Mouse (Mus musculus) heart, embryonic 12.5 days (tissue): ENCODE data around the gene Slco2a1. TPM values are rescaled to one million over a fixed set of nuclear protein-coding genes. Genes with fewer than 3 reads are reported as not detected.

Experiments used
- ATAC-seq: fragments of 200-750 bp; cut with Nextera tagmentation; 2 replicates; pipeline ENCODE4 v1.8.0; 2017; ENCODE audit warnings: moderate TSS enrichment, moderate library complexity; ENCODE audit not compliant: insufficient number of reproducible peaks, low FRiP score
- H3K27ac ChIP-seq: fragments of 300-500 bp; sonication (generic); 2 replicates; pipeline ENCODE4 v1.5.1; 2016; ENCODE audit warnings: mild to moderate bottlenecking, moderate library complexity; ENCODE audit not compliant: poor library complexity, severe bottlenecking
- H3K27me3 ChIP-seq: fragments of 300-500 bp; sonication (generic); replicated peaks from 2 replicates; pipeline ENCODE4 v1.6.1; 2016; ENCODE audit warnings: mild to moderate bottlenecking, moderate library complexity
- H3K36me3 ChIP-seq: fragments of 300-500 bp; sonication (generic); 2 replicates; pipeline ENCODE4 v1.6.1; 2016; ENCODE audit warnings: mild to moderate bottlenecking, moderate library complexity
- H3K4me1 ChIP-seq: fragments of 300-500 bp; sonication (generic); replicated peaks from 2 replicates; pipeline ENCODE4 v1.6.1; 2016; ENCODE audit warnings: mild to moderate bottlenecking
- H3K4me2 ChIP-seq: fragments of 300-500 bp; sonication (generic); 2 replicates; pipeline ENCODE4 v1.6.1; 2016; ENCODE audit warnings: mild to moderate bottlenecking, moderate library complexity
- H3K4me3 ChIP-seq: fragments of 300-500 bp; sonication (generic); 2 replicates; pipeline ENCODE4 v1.5.1; 2016; ENCODE audit warnings: mild to moderate bottlenecking
- H3K9ac ChIP-seq: fragments of 300-500 bp; sonication (generic); 2 replicates; pipeline ENCODE4 v1.6.1; 2016; ENCODE audit warnings: mild to moderate bottlenecking, moderate library complexity
- H3K9me3 ChIP-seq: fragments of 300-500 bp; sonication (generic); replicated peaks from 2 replicates; pipeline ENCODE4 v1.6.1; 2016; ENCODE audit warnings: mild to moderate bottlenecking, moderate library complexity
- WGBS: fragments of 180-500 bp; shearing (Covaris S2); methylation state at CpG from one replicate; pipeline ENCODE4 v1.1.7; 2016; 5-methylcytosine and 5-hydroxymethylcytosine counted together
- polyA plus RNA-seq: library from polyadenylated mRNA; unstranded; fragments of >200 nt; fragmentation: Nextera tagmentation; extraction: Ambion mirVana; gene quantifications from 2 replicates; pipeline ENCODE4 v1.2.1, GENCODE M21; 2016

Slco2a1 gene
- polyA plus RNA-seq, 1 experiment from 2014 or later, result 9.0 TPM

- H3K27me3 ChIP-seq, result no peaks in the 10 kb centered on the region
- H3K4me3 ChIP-seq, result no peak overlapping the region
- no peaks in the 10 kb centered on the region; the same call in 1 of the 2 replicates for H3K9me3 ChIP-seq
- no peaks in the 10 kb centered on the region for H3K36me3 ChIP-seq
- WGBS, result 75% methylated on average over 7 of the region's 7 CpGs
- H3K27ac ChIP-seq, result no peak overlapping the region
- ATAC-seq, result no peak
- no peak overlapping the region for H3K9ac ChIP-seq
- peaks cover 16% of the 10 kb centered on the region for H3K4me1 ChIP-seq
- H3K4me2 ChIP-seq, result no peak overlapping the region
Observed at GRCm38 (mm10) chr9:102963321-102963720, 25.2 kb upstream of the Slco2a1 start.

GRCm38 (mm10) chr9:102964644-102965043 is 23.9 kb upstream of the Slco2a1 start:
- Histone ChIP-seq H3K9ac (no peak overlapping the region), H3K4me3 (no peak overlapping the region), H3K27ac (no peak overlapping the region), H3K9me3 (no peaks in the 10 kb centered on the region; the same call in 1 of the 2 replicates), H3K4me2 (no peak overlapping the region), H3K36me3 (no peaks in the 10 kb centered on the region), H3K27me3 (no peaks in the 10 kb centered on the region), H3K4me1 (peaks cover 16% of the 10 kb centered on the region)
- 87% methylated on average over 9 of the region's 9 CpGs for WGBS
- no peak for ATAC-seq

GRCm38 (mm10) chr9:102972393-102973050 is 16.0 kb upstream of the Slco2a1 start:
- Histone ChIP-seq H3K9ac (no peak overlapping the region), H3K9me3 (no peaks in the 10 kb centered on the region; the same call in 1 of the 2 replicates), H3K4me3 (no peak overlapping the region), H3K4me1 (0 out of 2 replicates have a peak, but pooled peaks cover 4% of the 10 kb centered on the region), H3K27ac (no peak overlapping the region), H3K27me3 (peaks cover 9% of the 10 kb centered on the region; the same call in 1 of the 2 replicates), H3K36me3 (no peaks in the 10 kb centered on the region), H3K4me2 (no peak overlapping the region)
- ATAC-seq, result no peak
- WGBS, result 71% methylated on average over 2 of the region's 2 CpGs

- H3K27me3 ChIP-seq, result peaks cover 9% of the 10 kb centered on the region; the same call in 1 of the 2 replicates
- no peaks in the 10 kb centered on the region for H3K36me3 ChIP-seq
- no peak overlapping the region for H3K4me3 ChIP-seq
- WGBS, result 91% methylated on average over 2 of the region's 2 CpGs
- H3K27ac ChIP-seq, result no peak overlapping the region
- no peak overlapping the region for H3K4me2 ChIP-seq
- H3K9me3 ChIP-seq, result no peaks in the 10 kb centered on the region
- no peak overlapping the region for H3K9ac ChIP-seq
- H3K4me1 ChIP-seq, result peaks cover 12% of the 10 kb centered on the region; the same call in 1 of the 2 replicates
- no peak for ATAC-seq
Observed at GRCm38 (mm10) chr9:102975887-102976286, 12.6 kb upstream of the Slco2a1 start.

- H3K4me2 ChIP-seq, result no peak overlapping the region
- H3K27me3 ChIP-seq, result peaks cover 9% of the 10 kb centered on the region; the same call in 1 of the 2 replicates
- H3K9ac ChIP-seq, result no peak overlapping the region
- no peak overlapping the region for H3K4me3 ChIP-seq
- ATAC-seq, result no peak
- no peaks in the 10 kb centered on the region for H3K36me3 ChIP-seq
- H3K4me1 ChIP-seq, result peaks cover 12% of the 10 kb centered on the region; the same call in 1 of the 2 replicates
- H3K9me3 ChIP-seq, result no peaks in the 10 kb centered on the region
- H3K27ac ChIP-seq, result no peak overlapping the region
- WGBS, result 24% methylated on average over 1 of the region's 1 CpGs
Observed at GRCm38 (mm10) chr9:102977090-102977489, 11.4 kb upstream of the Slco2a1 start.

GRCm38 (mm10) chr9:102977791-102978492 is 10.6 kb upstream of the Slco2a1 start:
- no peak overlapping the region for H3K4me2 ChIP-seq
- no peak overlapping the region for H3K9ac ChIP-seq
- H3K27me3 ChIP-seq, result peaks cover 7% of the 10 kb centered on the region; the same call in 1 of the 2 replicates
- H3K36me3 ChIP-seq, result no peaks in the 10 kb centered on the region
- H3K4me3 ChIP-seq, result no peak overlapping the region
- peaks cover 12% of the 10 kb centered on the region; the same call in 1 of the 2 replicates for H3K4me1 ChIP-seq
- no peak overlapping the region for H3K27ac ChIP-seq
- 61% methylated on average over 9 of the region's 9 CpGs for WGBS
- no peaks in the 10 kb centered on the region for H3K9me3 ChIP-seq
- ATAC-seq, result no peak

- H3K27ac ChIP-seq, result no peak overlapping the region
- no peak overlapping the region for H3K4me2 ChIP-seq
- ATAC-seq, result no peak
- no peak overlapping the region for H3K4me3 ChIP-seq
- 74% methylated on average over 3 of the region's 3 CpGs for WGBS
- no peak overlapping the region for H3K9ac ChIP-seq
- H3K9me3 ChIP-seq, result no peaks in the 10 kb centered on the region
- no peaks in the 10 kb centered on the region for H3K36me3 ChIP-seq
- H3K4me1 ChIP-seq, result peaks cover 12% of the 10 kb centered on the region; the same call in 1 of the 2 replicates
- peaks cover 5% of the 10 kb centered on the region; the same call in 1 of the 2 replicates for H3K27me3 ChIP-seq
Observed at GRCm38 (mm10) chr9:102979011-102979700, 9.4 kb upstream of the Slco2a1 start.

- no peak overlapping the region for H3K4me3 ChIP-seq
- no peak for ATAC-seq
- no peak overlapping the region for H3K9ac ChIP-seq
Observed at GRCm38 (mm10) chr9:102979956-102980355, 8.6 kb upstream of the Slco2a1 start.

GRCm38 (mm10) chr9:102980420-102980819 is 8.1 kb upstream of the Slco2a1 start:
- Histone ChIP-seq H3K4me3 (no peak overlapping the region), H3K4me2 (no peak overlapping the region), H3K36me3 (no peaks in the 10 kb centered on the region), H3K4me1 (peaks cover 19% of the 10 kb centered on the region; the same call in 1 of the 2 replicates), H3K9ac (no peak overlapping the region), H3K27me3 (no peaks in the 10 kb centered on the region), H3K9me3 (no peaks in the 10 kb centered on the region), H3K27ac (no peak overlapping the region)
- 73% methylated on average over 5 of the region's 5 CpGs for WGBS
- ATAC-seq, result no peak

More at GRCm38 (mm10) chr9:102979956-102980355, 8.6 kb upstream of the Slco2a1 start:
- H3K27me3 ChIP-seq, result 0 out of 2 replicates have a peak, but pooled peaks cover 2% of the 10 kb centered on the region
- H3K27ac ChIP-seq, result no peak overlapping the region
- 49% methylated on average over 10 of the region's 10 CpGs for WGBS
- H3K4me1 ChIP-seq, result peaks cover 16% of the 10 kb centered on the region; the same call in 1 of the 2 replicates
- no peak overlapping the region for H3K4me2 ChIP-seq
- no peaks in the 10 kb centered on the region for H3K36me3 ChIP-seq
- no peaks in the 10 kb centered on the region for H3K9me3 ChIP-seq

- no peaks in the 10 kb centered on the region for H3K9me3 ChIP-seq
- peaks cover 15% of the 10 kb centered on the region for H3K4me1 ChIP-seq
- ATAC-seq, result no peak
- no peak overlapping the region for H3K27ac ChIP-seq
- H3K9ac ChIP-seq, result no peak overlapping the region
- 84% methylated on average over 2 of the region's 2 CpGs for WGBS
- H3K36me3 ChIP-seq, result no peaks in the 10 kb centered on the region
- H3K27me3 ChIP-seq, result no peaks in the 10 kb centered on the region
- no peak overlapping the region for H3K4me2 ChIP-seq
- H3K4me3 ChIP-seq, result no peak overlapping the region
Observed at GRCm38 (mm10) chr9:102981791-102982190, 6.7 kb upstream of the Slco2a1 start.

- no peak overlapping the region for H3K27ac ChIP-seq
- H3K4me1 ChIP-seq, result peaks cover 15% of the 10 kb centered on the region
- no peaks in the 10 kb centered on the region for H3K36me3 ChIP-seq
- ATAC-seq, result no peak
- H3K4me2 ChIP-seq, result no peak overlapping the region
- H3K27me3 ChIP-seq, result no peaks in the 10 kb centered on the region
- WGBS, result 75% methylated on average over 3 of the region's 3 CpGs
- peaks cover 3% of the 10 kb centered on the region; the same call in 1 of the 2 replicates for H3K9me3 ChIP-seq
- no peak overlapping the region for H3K4me3 ChIP-seq
- H3K9ac ChIP-seq, result no peak overlapping the region
Observed at GRCm38 (mm10) chr9:102982376-102982775, 6.1 kb upstream of the Slco2a1 start.
